Comparison of ENCODE assay signal across 19 mouse cellular contexts in the genomic region with DNA sequence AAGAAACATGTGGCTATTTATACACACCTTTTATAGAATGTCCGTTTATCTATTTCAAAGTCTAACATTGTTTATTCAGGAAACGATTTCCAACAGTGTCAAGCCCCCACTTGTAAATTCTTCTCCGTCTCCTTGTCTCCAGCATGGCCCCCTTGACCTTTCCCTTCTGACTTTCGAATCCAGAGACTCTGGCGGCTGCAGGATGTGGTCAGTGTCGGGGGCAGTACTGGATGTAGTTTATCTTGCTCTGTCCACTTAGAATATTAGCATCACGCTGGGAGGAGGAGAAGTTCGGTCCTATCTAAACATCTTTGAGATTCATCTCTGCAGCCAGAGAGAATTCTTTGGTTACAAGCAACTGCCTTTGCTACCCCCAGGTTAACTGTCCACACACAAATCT.
A peak's percentile ranks its signal among the peaks of the same experiment; 100 is the strongest.
DNase-seq lines count a peak whose midpoint lies in the region; TF ChIP-seq lines count a peak whose summit lies in the region.
"Had no signal": no experiment of that assay in that cellular context is flagged by ENCODE, and none has a peak within 500 bp of the region (broad histone marks: within the 10 kb centered on the region; RNA-seq: fewer than 3 reads in every experiment).

No protein-coding gene starts in this region.

- H3K27ac ChIP-seq in kidney, adult 2 months (ENCODE audit: insufficient read depth, low read depth, low read length), result no peak overlapping the region
- H3K27ac ChIP-seq: gastrocnemius, adult 2 months; hindbrain, embryonic 10.5 days; limb, embryonic 15.5 days; midbrain, embryonic 10.5 days; neural tube, embryonic 12.5 days had no signal

- H3K36me3 ChIP-seq in kidney, adult 2 months (ENCODE audit: control insufficient read depth, insufficient read depth, low read length), result no peaks in the 10 kb centered on the region
- H3K36me3 ChIP-seq: hindbrain, embryonic 10.5 days; limb, embryonic 15.5 days; midbrain, embryonic 10.5 days; neural tube, embryonic 12.5 days had no signal

- no peak for TF ChIP-seq CTCF in kidney, adult 2 months (conservative IDR thresholded peaks at IDR 0.05; ENCODE audit: insufficient read depth, insufficient read length, low read depth, low read length)

- no peaks in the 10 kb centered on the region for H3K4me1 ChIP-seq in kidney, adult 2 months (ENCODE audit: control insufficient read depth, insufficient read depth, low read length)

- no peak for TF ChIP-seq POLR2A in kidney, adult 2 months (IDR thresholded peaks at IDR 0.05; ENCODE audit: low read depth, low read length)

- DNase-seq in kidney, adult 11 months, result peak; percentile 53
- DNase-seq in kidney, adult 18-20 months, result no peak
- DNase-seq in embryo, embryonic 10 days (ENCODE audit: low spot score), result peak; percentile 69
- peak; percentile 73 for DNase-seq in kidney, adult 2 months
- peak; percentile 80 for DNase-seq in kidney, postnatal 14 days
- DNase-seq in B cell, adult 2 months, result no peak
- no peak for DNase-seq in c-Kit-positive CD71-positive TER-119-positive erythroid progenitor cells, embryonic 14.5 days (ENCODE audit: low spot score)
- DNase-seq in retina, postnatal 1 day, result no peak
- DNase-seq: adrenal gland, postnatal 25 days; cerebellum, adult 2 months; forebrain, postnatal 0 days; gastrocnemius, adult 2 months; liver, postnatal 0 days; right cerebral cortex, postnatal 4 days; thymus, adult 2 months had no signal

- H3K4me3 ChIP-seq in kidney, adult 2 months (ENCODE audit: insufficient read depth, low read depth, low read length), result no peak overlapping the region
- H3K4me3 ChIP-seq: gastrocnemius, adult 2 months; hindbrain, embryonic 10.5 days; limb, embryonic 15.5 days; midbrain, embryonic 10.5 days; neural tube, embryonic 12.5 days had no signal

- WGBS in kidney, adult 2 months, result 24% methylated on average over 8 of the region's 8 CpGs

- no peaks in the 10 kb centered on the region for H3K27me3 ChIP-seq in kidney, adult 2 months (replicated peaks; ENCODE audit: control insufficient read depth, insufficient read depth, low read length)
- H3K27me3 ChIP-seq: neural tube, embryonic 12.5 days had no signal

Comparison
In these comparisons a context has a peak if more than half of its experiments do, and no peak if none do; other contexts are left out.
1. DNase-seq: peak in kidney, adult 11 months (single experiment), embryo, embryonic 10 days (single experiment), kidney, adult 2 months (single experiment) and kidney, postnatal 14 days (single experiment); none in kidney, adult 18-20 months (single experiment), B cell, adult 2 months (0 of 2), c-Kit-positive CD71-positive TER-119-positive erythroid progenitor cells, embryonic 14.5 days (single experiment) and retina, postnatal 1 day (single experiment).